Mouse (Mus musculus): Measurements from ENCODE around the gene H2al3. TPM values are rescaled to one million over a fixed set of nuclear protein-coding genes. Genes with fewer than 3 reads are reported as not detected.

H2al3 gene
- total RNA-seq (2023) = not detected in 4 replicates

GRCm38 (mm10) chrX:9849403-9849802, at the start of gene H2al3:
TSS of gene H2al3 (plus strand) at chrX:9849703.

GRCm38 (mm10) chrX:9846628-9847027, 2.9 kb upstream of the H2al3 start, which contains the start of gene Hypm:
TSS of gene Hypm (plus strand) at chrX:9846928.

GRCm38 (mm10) chrX:9885322-9885721, 35.8 kb downstream of the H2al3 start, which contains the start of gene Sytl5:
TSS of gene Sytl5 (plus strand) at chrX:9885622.

Other genes with a start within 250 kb of the H2al3 start
- gene Dynlt3, start 186.7 kb upstream of the H2al3 start, total RNA-seq (2023) = 35.2 to 43.6 TPM (median 39.4 TPM) in 4 replicates
- not detected in 4 replicates for gene Hypm, start 2.8 kb upstream of the H2al3 start, total RNA-seq (2023)
- not detected in 4 replicates for gene Sytl5, start 35.9 kb downstream of the H2al3 start, total RNA-seq (2023)

Measured in B cell, adult 62 days (primary cell).